Mouse (Mus musculus): ENCODE results near the gene Tlx1. TPM values are rescaled to one million over a fixed set of nuclear protein-coding genes. Genes with fewer than 3 reads are reported as not detected.

Tlx1 gene
- polyA plus RNA-seq, 1 experiment from 2014 or later: 1.0 TPM

DNA sequence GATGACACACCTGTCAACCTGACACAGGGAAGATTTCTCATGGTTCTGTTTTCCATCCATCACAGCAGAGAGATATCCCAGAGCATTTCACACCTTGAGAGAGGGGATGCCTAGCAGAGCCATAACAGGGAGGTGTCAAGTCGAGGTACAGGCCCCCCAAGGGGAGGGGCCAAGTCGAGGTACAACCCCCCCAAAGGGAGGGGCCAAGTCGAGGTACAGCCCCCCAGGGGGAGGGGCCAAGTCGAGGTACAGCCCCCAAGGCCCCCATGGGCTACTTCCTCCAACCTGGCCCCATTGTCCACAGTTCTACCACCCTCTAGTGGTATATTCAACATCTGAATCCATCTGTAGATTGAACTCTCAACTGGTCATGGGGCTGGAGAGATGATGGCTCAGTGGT, 44.2 kb downstream of the Tlx1 start:
- no peaks in the 10 kb centered on the region for H3K4me1 ChIP-seq (ENCODE audit: control insufficient read depth, insufficient read depth, low read length)
- no peaks in the 10 kb centered on the region for H3K27me3 ChIP-seq (ENCODE audit: control insufficient read depth, insufficient read depth, low read length)
- no peaks in the 10 kb centered on the region; the same call in 1 of the 2 replicates for H3K9me3 ChIP-seq (replicated peaks; ENCODE audit: control insufficient read depth, low read length)
- no peak for ATAC-seq (replicated peaks; ENCODE audit: insufficient number of reproducible peaks, low FRiP score, low TSS enrichment)
- no peak overlapping the region for H3K4me2 ChIP-seq
- WGBS (ENCODE audit: insufficient replicate concordance): 46% methylated on average over 4 of the region's 4 CpGs
- H3K27ac ChIP-seq (ENCODE audit: low read depth, low read length): no peak overlapping the region
- H3K4me3 ChIP-seq (ENCODE audit: low read depth, low read length): no peak overlapping the region
- no peaks in the 10 kb centered on the region for H3K36me3 ChIP-seq (ENCODE audit: control insufficient read depth, insufficient read depth, low read length)
- H3K9ac ChIP-seq (ENCODE audit: low read depth, low read length): no peak overlapping the region

DNA sequence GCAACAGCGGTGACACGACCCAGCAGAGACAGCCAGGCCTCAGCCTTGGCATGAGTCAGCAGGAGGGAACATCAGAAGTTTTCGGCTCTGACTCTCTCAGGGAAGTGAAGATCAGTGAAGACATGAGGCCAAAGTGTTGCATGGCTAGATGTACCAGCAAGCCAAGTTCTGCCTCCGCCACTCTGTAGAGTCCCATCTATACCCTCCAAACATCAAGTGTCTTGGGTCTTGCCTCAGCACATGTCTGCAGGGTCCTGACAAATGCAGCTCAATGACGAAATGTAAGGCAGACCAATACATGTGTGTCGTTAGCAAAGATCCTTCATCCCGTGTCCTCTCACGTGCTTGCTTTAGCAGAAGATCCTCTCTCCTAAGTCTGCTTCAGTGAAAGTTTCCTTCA, 46.5 kb downstream of the Tlx1 start:
- H3K4me2 ChIP-seq: no peak overlapping the region
- 82% methylated on average over 8 of the region's 8 CpGs for WGBS (ENCODE audit: insufficient replicate concordance)
- H3K9me3 ChIP-seq (replicated peaks; ENCODE audit: control insufficient read depth, low read length): no peaks in the 10 kb centered on the region; the same call in 1 of the 2 replicates
- no peaks in the 10 kb centered on the region for H3K36me3 ChIP-seq (ENCODE audit: control insufficient read depth, insufficient read depth, low read length)
- no peak overlapping the region for H3K4me3 ChIP-seq (ENCODE audit: low read depth, low read length)
- no peak overlapping the region for H3K9ac ChIP-seq (ENCODE audit: low read depth, low read length)
- H3K27me3 ChIP-seq (ENCODE audit: control insufficient read depth, insufficient read depth, low read length): no peaks in the 10 kb centered on the region
- no peak for ATAC-seq (replicated peaks; ENCODE audit: insufficient number of reproducible peaks, low FRiP score, low TSS enrichment)
- H3K4me1 ChIP-seq (ENCODE audit: control insufficient read depth, insufficient read depth, low read length): no peaks in the 10 kb centered on the region
- H3K27ac ChIP-seq (ENCODE audit: low read depth, low read length): no peak overlapping the region

DNA sequence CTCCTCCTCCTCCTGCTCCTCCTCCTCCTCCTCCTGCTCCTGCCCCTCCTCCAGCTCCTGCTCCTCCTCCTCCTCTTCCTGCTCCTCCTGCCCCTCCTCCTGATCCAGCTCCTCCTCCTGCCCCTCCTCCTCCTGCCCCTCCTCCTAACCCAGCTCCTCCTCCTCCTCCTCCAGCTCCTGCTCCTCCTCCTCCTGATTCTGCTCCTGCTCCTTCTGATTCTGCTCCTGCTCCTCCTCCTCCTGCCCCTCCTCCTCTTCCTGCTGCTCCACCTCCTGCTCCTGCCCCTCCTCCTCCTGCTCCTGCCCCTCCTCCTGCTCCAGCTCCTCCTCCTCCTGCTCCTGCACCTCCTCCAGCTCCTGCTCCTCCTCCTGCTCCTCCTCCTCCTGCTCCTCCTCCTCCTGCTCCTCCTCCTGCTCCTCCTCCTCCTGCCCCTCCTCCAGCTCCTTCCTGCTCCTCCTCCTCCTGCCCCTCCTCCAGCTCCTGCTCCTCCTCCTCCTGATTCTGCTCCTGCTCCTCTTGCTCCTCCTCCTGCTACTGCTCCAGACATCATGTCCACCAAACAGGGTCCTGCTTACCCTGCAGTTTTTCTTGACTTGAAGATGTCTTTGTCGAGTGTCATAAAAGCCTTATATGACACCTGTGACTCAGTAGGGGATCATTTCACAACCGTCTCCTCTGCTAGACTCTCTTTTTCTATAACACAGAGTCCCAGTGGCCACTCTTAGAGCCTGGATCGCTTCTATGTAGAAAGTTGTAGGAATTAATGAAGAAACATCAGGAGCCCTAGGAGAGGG, 55.0 kb downstream of the Tlx1 start:
- no peaks in the 10 kb centered on the region for H3K9me3 ChIP-seq (replicated peaks; ENCODE audit: control insufficient read depth, low read length)
- H3K4me2 ChIP-seq: no peak overlapping the region
- no peak overlapping the region for H3K27ac ChIP-seq (ENCODE audit: low read depth, low read length)
- 81% methylated on average over 3 of the region's 3 CpGs for WGBS (ENCODE audit: insufficient replicate concordance)
- no peaks in the 10 kb centered on the region for H3K36me3 ChIP-seq (ENCODE audit: control insufficient read depth, insufficient read depth, low read length)
- peaks cover 6% of the 10 kb centered on the region; the same call in 1 of the 2 replicates for H3K27me3 ChIP-seq (ENCODE audit: control insufficient read depth, insufficient read depth, low read length)
- no peak overlapping the region for H3K9ac ChIP-seq (ENCODE audit: low read depth, low read length)
- no peak overlapping the region for H3K4me3 ChIP-seq (ENCODE audit: low read depth, low read length)
- peaks cover 6% of the 10 kb centered on the region; the same call in 1 of the 2 replicates for H3K4me1 ChIP-seq (ENCODE audit: control insufficient read depth, insufficient read depth, low read length)
- no peak for ATAC-seq (replicated peaks; ENCODE audit: insufficient number of reproducible peaks, low FRiP score, low TSS enrichment)

Other genes starting within 250 kb of the Tlx1 start
- 57.1 and 62.0 TPM in 2 replicates for gene Slf2, start 219.5 kb upstream of the Tlx1 start, polyA plus RNA-seq (2014; fragmentation: Nextera tagmentation; extraction: Ambion mirVana)
- 1.0 and 1.4 TPM in 2 replicates for gene Sema4g, start 161.6 kb upstream of the Tlx1 start, polyA plus RNA-seq (2014; fragmentation: Nextera tagmentation; extraction: Ambion mirVana)
- gene Twnk, start 145.0 kb upstream of the Tlx1 start, polyA plus RNA-seq (2014; fragmentation: Nextera tagmentation; extraction: Ambion mirVana): 14.2 and 14.8 TPM in 2 replicates
- 63.0 and 64.3 TPM in 2 replicates for gene Mrpl43, start 144.2 kb upstream of the Tlx1 start, polyA plus RNA-seq (2014; fragmentation: Nextera tagmentation; extraction: Ambion mirVana)
- 35.3 and 38.4 TPM in 2 replicates for gene Lzts2, start 136.3 kb upstream of the Tlx1 start, polyA plus RNA-seq (2014; fragmentation: Nextera tagmentation; extraction: Ambion mirVana)
- 0.21 TPM in 1 of 2 replicates, not detected in the other for gene Pdzd7, start 105.0 kb upstream of the Tlx1 start, polyA plus RNA-seq (2014; fragmentation: Nextera tagmentation; extraction: Ambion mirVana)
- 16.0 and 18.8 TPM in 2 replicates for gene Sfxn3, start 103.2 kb upstream of the Tlx1 start, polyA plus RNA-seq (2014; fragmentation: Nextera tagmentation; extraction: Ambion mirVana)
- gene Kazald1, start 75.4 kb upstream of the Tlx1 start, polyA plus RNA-seq (2014; fragmentation: Nextera tagmentation; extraction: Ambion mirVana): 2.7 and 2.9 TPM in 2 replicates
- 0.08 and 0.16 TPM in 2 replicates for gene Lbx1, start 85.1 kb downstream of the Tlx1 start, polyA plus RNA-seq (2014; fragmentation: Nextera tagmentation; extraction: Ambion mirVana)
- 46.0 and 49.3 TPM in 2 replicates for gene Btrc, start 213.1 kb downstream of the Tlx1 start, polyA plus RNA-seq (2014; fragmentation: Nextera tagmentation; extraction: Ambion mirVana)

All from heart, embryonic 11.5 days (tissue).